Mouse (Mus musculus) neural tube, embryonic 14.5 days (tissue): ENCODE data around the gene Samd5. TPM values are rescaled to one million over a fixed set of nuclear protein-coding genes. Genes with fewer than 3 reads are reported as not detected.

Experiments
- ATAC-seq: fragments of 200-750 bp; cut with Nextera tagmentation; 2 replicates; pipeline ENCODE4 v1.8.0; 2017; ENCODE audit warnings: low read depth, mild to moderate bottlenecking, moderate TSS enrichment, moderate library complexity
- H3K27ac ChIP-seq: fragments of 300-500 bp; sonication (generic); 2 replicates; pipeline ENCODE4 v1.5.1; 2014; ENCODE audit warnings: low read depth, mild to moderate bottlenecking, control low read depth, low read length, moderate library complexity, mixed read lengths
- H3K27me3 ChIP-seq: fragments of 300-500 bp; sonication (generic); 2 replicates; pipeline ENCODE4 v1.6.1; 2014; ENCODE audit warnings: low read length; ENCODE audit not compliant: control insufficient read depth, insufficient read depth
- H3K36me3 ChIP-seq: fragments of 300-500 bp; sonication (generic); 2 replicates; pipeline ENCODE4 v1.6.1; 2014; ENCODE audit warnings: low read length, mixed read lengths; ENCODE audit not compliant: control insufficient read depth, insufficient read depth
- H3K4me1 ChIP-seq: fragments of 300-500 bp; sonication (generic); 2 replicates; pipeline ENCODE4 v1.6.1; 2014; ENCODE audit warnings: low read length; ENCODE audit not compliant: control insufficient read depth, insufficient read depth
- H3K4me2 ChIP-seq: fragments of 300-500 bp; sonication (generic); 2 replicates; pipeline ENCODE4 v1.6.1; 2014; ENCODE audit warnings: mild to moderate bottlenecking, low read depth, low read length, control low read depth
- H3K4me3 ChIP-seq: fragments of 300-500 bp; sonication (generic); 2 replicates; pipeline ENCODE4 v1.5.1; 2014; ENCODE audit warnings: low read depth, low read length, control low read depth, mixed read lengths
- H3K9ac ChIP-seq: fragments of 300-500 bp; sonication (generic); replicated peaks from 2 replicates; pipeline ENCODE4 v1.6.1; 2014; ENCODE audit warnings: low read depth, mild to moderate bottlenecking, control low read depth, low read length, mixed read lengths
- H3K9me3 ChIP-seq: fragments of 300-500 bp; sonication (generic); 2 replicates; pipeline ENCODE4 v1.6.1; 2016; ENCODE audit warnings: low read length; ENCODE audit not compliant: control insufficient read depth
- WGBS: fragments of 180-500 bp; shearing (Covaris S2); extraction: QIAGEN DNeasy Blood & Tissue Kit; methylation state at CpG from one replicate; pipeline ENCODE4 v1.1.7; 2014; 5-methylcytosine and 5-hydroxymethylcytosine counted together
- polyA plus RNA-seq: library from polyadenylated mRNA; unstranded; fragments of >200 nt; fragmentation: Nextera tagmentation; extraction: Ambion mirVana; gene quantifications from 2 replicates; pipeline ENCODE4 v1.2.1, GENCODE M21; 2014

Gene Samd5
- polyA plus RNA-seq = 6.1 and 6.7 TPM in 2 replicates

DNA sequence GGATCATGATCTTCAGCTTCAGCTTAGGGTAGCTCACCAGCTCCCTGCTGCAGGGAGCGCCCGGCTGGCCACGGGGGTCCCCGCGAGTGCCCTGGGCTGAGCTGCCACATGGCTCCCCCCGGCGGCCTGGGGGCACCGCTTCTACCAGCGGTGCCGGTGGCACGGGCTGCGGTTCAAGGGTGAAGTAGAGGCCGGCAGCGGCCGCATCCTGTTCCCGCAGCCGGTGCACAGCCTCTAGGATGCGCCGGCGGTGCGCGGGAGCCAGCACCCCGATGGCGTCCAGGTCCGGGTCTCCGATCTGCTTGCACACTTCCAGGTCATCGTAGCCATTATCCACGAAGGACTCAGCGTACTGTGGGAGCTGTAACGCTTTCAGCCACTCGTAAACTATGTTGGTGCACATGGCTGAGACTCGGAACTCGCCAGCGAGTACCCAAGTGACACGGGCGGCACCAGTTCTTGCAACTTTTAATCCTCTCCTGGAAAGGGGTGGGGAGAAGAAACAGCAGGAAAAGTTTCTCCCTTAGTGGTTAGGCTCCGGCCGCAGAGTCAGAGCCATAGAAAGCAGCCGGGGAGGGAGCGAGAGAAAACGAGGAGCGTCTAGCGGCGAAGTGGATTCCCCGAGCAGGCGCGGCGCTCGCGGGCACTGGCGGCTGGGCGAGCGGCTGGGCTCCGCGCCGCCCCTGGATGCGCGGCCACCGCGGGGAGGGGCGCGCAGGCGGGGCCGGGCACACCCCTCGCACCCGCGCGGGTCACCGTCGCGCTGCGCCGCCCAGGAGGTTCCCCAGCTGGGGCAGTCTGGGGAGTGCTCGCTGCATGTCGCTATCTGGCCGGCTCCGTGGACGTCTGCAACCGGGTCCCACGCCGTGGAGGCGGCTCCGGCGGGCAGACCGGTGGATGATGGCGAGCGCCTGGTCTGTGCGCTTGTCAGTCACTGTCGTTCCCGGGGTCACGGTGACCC, at the start of gene Samd5:
Gene Samd5, minus strand, starts transcription at position 648 of the 961 bp plus-strand sequence.
- H3K9me3 ChIP-seq = no peaks in the 10 kb centered on the region
- peaks cover 9% of the 10 kb centered on the region for H3K27me3 ChIP-seq
- 1% methylated on average over 74 of the region's 91 CpGs for WGBS
- ATAC-seq = peak; percentile 76
- peak within 1 kb of the TSS; percentile 65 for H3K9ac ChIP-seq
- peak within 1 kb of the TSS; percentile 61 for H3K4me3 ChIP-seq
- H3K27ac ChIP-seq = peak within 1 kb of the TSS; percentile 67
- no peaks in the 10 kb centered on the region for H3K36me3 ChIP-seq
- H3K4me1 ChIP-seq = peaks cover 4% of the 10 kb centered on the region; the same call in 1 of the 2 replicates
- H3K4me2 ChIP-seq = peak within 1 kb of the TSS; percentile 94

- H3K27ac ChIP-seq = no peak overlapping the region
- H3K9me3 ChIP-seq = no peaks in the 10 kb centered on the region
- no peaks in the 10 kb centered on the region for H3K4me1 ChIP-seq
- H3K4me2 ChIP-seq = no peak overlapping the region
- ATAC-seq = no peak
- H3K36me3 ChIP-seq = no peaks in the 10 kb centered on the region
- 86% methylated on average over 11 of the region's 11 CpGs for WGBS
- H3K9ac ChIP-seq = no peak overlapping the region
- H3K4me3 ChIP-seq = no peak overlapping the region
- no peaks in the 10 kb centered on the region for H3K27me3 ChIP-seq
Observed at GRCm38 (mm10) chr10:9722519-9723303, 47.7 kb upstream of the Samd5 start.

DNA sequence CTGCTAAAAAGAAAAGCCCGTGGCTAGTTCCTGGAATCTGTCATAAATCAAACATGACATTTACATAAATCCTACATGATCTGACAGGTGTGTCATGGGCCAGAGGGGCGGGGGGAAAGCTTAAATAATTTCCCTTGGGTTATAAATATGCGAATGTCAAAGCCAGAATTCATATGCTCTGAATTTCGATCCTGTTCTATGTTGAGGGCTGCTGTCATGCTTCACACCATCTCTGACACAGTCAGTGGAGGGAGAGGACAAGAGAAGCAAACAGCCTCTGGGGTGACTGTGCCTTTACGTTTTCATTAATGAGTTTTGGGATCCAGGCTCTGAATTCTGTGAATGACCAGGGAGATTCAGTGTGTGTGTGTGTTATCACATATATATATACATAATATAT, 45.0 kb upstream of the Samd5 start:
- H3K4me2 ChIP-seq = no peak overlapping the region
- no peak overlapping the region for H3K4me3 ChIP-seq
- no peaks in the 10 kb centered on the region for H3K4me1 ChIP-seq
- H3K27ac ChIP-seq = no peak overlapping the region
- no peaks in the 10 kb centered on the region for H3K36me3 ChIP-seq
- no peak for ATAC-seq
- H3K27me3 ChIP-seq = no peaks in the 10 kb centered on the region
- 66% methylated on average over 5 of the region's 5 CpGs for whole genome bisulfite sequencing
- H3K9me3 ChIP-seq = no peaks in the 10 kb centered on the region
- H3K9ac ChIP-seq = no peak overlapping the region

- no peak for ATAC-seq
- WGBS = 84% methylated on average over 5 of the region's 5 CpGs
Observed at GRCm38 (mm10) chr10:9718086-9718485, 43.1 kb upstream of the Samd5 start.

DNA sequence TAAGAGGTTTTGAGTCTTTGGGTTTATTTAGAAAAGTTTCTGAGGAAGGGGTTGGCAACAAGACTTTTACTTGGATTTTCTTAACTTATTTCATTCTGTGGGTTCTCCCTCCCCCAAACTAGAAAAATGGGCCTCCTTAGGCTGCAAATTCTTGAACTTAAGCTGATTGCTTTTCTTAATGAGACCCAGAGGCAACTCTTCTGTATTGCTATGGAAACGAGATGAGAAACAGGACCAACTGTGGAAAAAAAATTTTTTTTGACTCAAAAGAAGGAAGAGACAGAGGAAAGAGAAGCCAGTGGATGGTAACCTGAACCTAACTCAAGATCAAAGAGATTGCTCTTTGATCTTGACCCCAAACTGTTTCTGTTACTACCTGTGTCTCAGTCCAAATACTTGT, 29.9 kb upstream of the Samd5 start:
- Histone ChIP-seq H3K4me2 (no peak overlapping the region), H3K4me1 (no peaks in the 10 kb centered on the region), H3K27me3 (no peaks in the 10 kb centered on the region), H3K4me3 (no peak overlapping the region), H3K27ac (no peak overlapping the region), H3K36me3 (no peaks in the 10 kb centered on the region), H3K9ac (no peak overlapping the region), H3K9me3 (no peaks in the 10 kb centered on the region)
- 56% methylated on average over 1 of the region's 1 CpGs for WGBS
- ATAC-seq = no peak

More at GRCm38 (mm10) chr10:9718086-9718485, 43.1 kb upstream of the Samd5 start:
- Histone ChIP-seq H3K27me3 (no peaks in the 10 kb centered on the region), H3K4me2 (no peak overlapping the region), H3K9me3 (no peaks in the 10 kb centered on the region), H3K9ac (no peak overlapping the region), H3K36me3 (no peaks in the 10 kb centered on the region), H3K4me1 (no peaks in the 10 kb centered on the region), H3K4me3 (no peak overlapping the region), H3K27ac (no peak overlapping the region)

DNA sequence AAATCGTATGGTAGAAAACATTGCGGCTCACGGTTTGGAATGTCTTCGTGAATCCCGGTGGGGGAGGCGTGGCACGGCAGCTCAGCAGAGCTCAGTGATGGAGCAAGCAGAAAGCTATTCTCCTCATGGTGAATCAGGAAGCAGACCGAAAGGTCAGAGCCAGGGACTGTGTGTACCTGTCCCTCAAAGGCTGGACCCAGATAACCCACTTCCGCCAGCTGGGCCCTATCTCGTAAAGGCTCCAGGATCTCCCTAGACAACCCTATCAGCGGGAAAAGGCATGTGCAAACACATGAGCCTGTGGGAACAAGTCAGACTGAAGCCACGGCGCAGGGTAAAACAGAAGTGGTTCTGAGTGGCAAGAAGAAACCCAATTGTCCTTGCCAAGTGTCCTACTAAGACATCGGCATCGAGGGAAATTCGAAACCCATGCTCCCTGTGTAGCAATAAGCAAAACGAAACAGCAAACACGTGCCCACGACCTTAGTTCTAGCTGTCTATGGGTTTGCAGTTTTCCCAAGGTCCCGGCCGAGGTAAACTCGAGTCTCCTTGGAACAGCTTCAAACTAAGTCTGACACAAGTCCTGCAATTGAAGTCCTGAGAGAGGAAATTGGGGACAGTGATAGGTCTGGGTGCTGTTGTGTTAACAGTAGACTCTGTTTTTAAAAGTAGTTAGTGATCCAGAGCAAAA, 24.2 kb upstream of the Samd5 start:
- H3K4me1 ChIP-seq = no peaks in the 10 kb centered on the region
- no peaks in the 10 kb centered on the region for H3K27me3 ChIP-seq
- H3K36me3 ChIP-seq = no peaks in the 10 kb centered on the region
- no peak for ATAC-seq
- no peak overlapping the region for H3K9ac ChIP-seq
- no peak overlapping the region for H3K4me2 ChIP-seq
- no peak overlapping the region for H3K4me3 ChIP-seq
- no peak overlapping the region for H3K27ac ChIP-seq
- WGBS = 92% methylated on average over 22 of the region's 22 CpGs
- no peaks in the 10 kb centered on the region for H3K9me3 ChIP-seq

DNA sequence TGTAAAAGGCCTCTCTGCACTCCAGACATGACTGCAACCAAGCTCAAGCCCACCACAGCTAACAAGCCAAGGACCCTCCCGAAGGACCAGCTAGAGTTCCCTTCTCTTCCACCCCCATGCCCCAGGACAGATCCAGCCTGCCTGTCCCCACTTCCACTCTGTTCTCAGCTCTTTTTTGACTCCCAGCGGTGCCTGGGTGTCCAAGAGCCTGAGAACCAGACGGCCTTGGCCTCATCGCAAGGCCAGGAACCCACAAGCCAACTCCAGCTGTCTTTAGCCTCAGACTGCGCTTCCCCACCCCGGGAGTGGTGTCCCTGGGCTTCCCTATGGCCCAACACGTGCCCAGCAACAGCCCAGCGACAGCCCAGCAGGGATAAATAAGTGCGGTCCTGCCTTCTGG, 23.1 kb upstream of the Samd5 start:
- no peaks in the 10 kb centered on the region for H3K36me3 ChIP-seq
- H3K4me1 ChIP-seq = no peaks in the 10 kb centered on the region
- H3K4me2 ChIP-seq = no peak overlapping the region
- no peaks in the 10 kb centered on the region for H3K9me3 ChIP-seq
- H3K27ac ChIP-seq = no peak overlapping the region
- no peak overlapping the region for H3K9ac ChIP-seq
- H3K27me3 ChIP-seq = no peaks in the 10 kb centered on the region
- ATAC-seq = no peak
- no peak overlapping the region for H3K4me3 ChIP-seq
- 74% methylated on average over 9 of the region's 9 CpGs for WGBS

GRCm38 (mm10) chr10:9696543-9697141, 21.6 kb upstream of the Samd5 start:
- no peaks in the 10 kb centered on the region for H3K27me3 ChIP-seq
- H3K4me3 ChIP-seq = no peak overlapping the region
- no peaks in the 10 kb centered on the region for H3K4me1 ChIP-seq
- WGBS = 7% methylated on average over 6 of the region's 6 CpGs
- H3K4me2 ChIP-seq = no peak overlapping the region
- no peak overlapping the region for H3K27ac ChIP-seq
- no peak overlapping the region for H3K9ac ChIP-seq
- peak; percentile 86; the same call in 1 of the 2 replicates for ATAC-seq
- H3K9me3 ChIP-seq = no peaks in the 10 kb centered on the region
- H3K36me3 ChIP-seq = no peaks in the 10 kb centered on the region
